Mouse (Mus musculus) neutrophil, adult 83 days (primary cell): ENCODE measurements around the gene Lin54. TPM values are rescaled to one million over a fixed set of nuclear protein-coding genes. Genes with fewer than 3 reads are reported as not detected.

Experiments used
- total RNA-seq, 2 experiments: library from RNA; stranded (reverse); gene quantifications; one replicate each; pipeline ENCODE4 v1.2.4; 2023

Lin54 gene
- total RNA-seq = 10 to 100 TPM; 35.6 to 36.4 TPM

GRCm38 (mm10) chr5:100500458-100500961 lies at the start of gene Lin54:
TSS of gene Lin54 (minus strand) at chr5:100500639.

GRCm38 (mm10) chr5:100518049-100519026 lies 17.9 kb upstream of the Lin54 start, which contains the start of gene Cops4:
TSS of gene Cops4 (plus strand) at chr5:100518309.

GRCm38 (mm10) chr5:100415761-100416590 lies 84.5 kb downstream of the Lin54 start, which contains the start of gene Sec31a:
TSS of gene Sec31a (minus strand) at chr5:100416234.

Other genes with a start within 250 kb of the Lin54 start
- gene Sec31a, start 84.4 kb downstream of the Lin54 start, total RNA-seq = 10 to 100 TPM; 65.7 to 73.8 TPM
- 10 to 100 TPM; 29.5 to 33.4 TPM for gene Cops4, start 17.7 kb upstream of the Lin54 start, total RNA-seq
- gene Plac8, start 71.6 kb upstream of the Lin54 start, total RNA-seq = 100 to 1,000 TPM; 610 to 718 TPM
- 10 to 100 TPM; 15.5 to 16.6 TPM for gene Coq2, start 174.5 kb upstream of the Lin54 start, total RNA-seq
- gene Hpse, start 219.1 kb upstream of the Lin54 start, total RNA-seq = 10 to 100 TPM; 17.7 to 22.6 TPM